Mouse (Mus musculus) neural tube, embryonic 10.5 days (tissue): ENCODE measurements around the gene Atp5f1.

Experiments
- DNase-seq: peaks from one replicate; pipeline ENCODE4 v3.0.0-alpha.2; 2017; ENCODE audit warnings: low spot score; ENCODE audit errors: extremely low spot score

Atp5f1 gene

GRCm38 (mm10) chr3:105900266-105900665 is 59.6 kb downstream of the Atp5f1 start:
- no peak for DNase-seq

- DNase-seq, result peak; percentile 86
Measured at GRCm38 (mm10) chr3:105899394-105900147, 60.3 kb downstream of the Atp5f1 start.

- no peak for DNase-seq
Measured at GRCm38 (mm10) chr3:105898861-105899260, 61.0 kb downstream of the Atp5f1 start.

GRCm38 (mm10) chr3:105898325-105898724 is 61.6 kb downstream of the Atp5f1 start:
- no peak for DNase-seq

GRCm38 (mm10) chr3:105896811-105897210 is 63.1 kb downstream of the Atp5f1 start:
- DNase-seq, result no peak

GRCm38 (mm10) chr3:105894601-105895592 is 65.0 kb downstream of the Atp5f1 start:
- no peak for DNase-seq

GRCm38 (mm10) chr3:105893941-105894391 is 65.9 kb downstream of the Atp5f1 start:
- DNase-seq, result no peak
